Mouse (Mus musculus): ENCODE results near the gene Mfsd13b. TPM values are rescaled to one million over a fixed set of nuclear protein-coding genes. Genes with fewer than 3 reads are reported as not detected.

Gene Mfsd13b
- polyA plus RNA-seq, 1 experiment, result not detected

GRCm38 (mm10) chr7:121059477-121060218 lies 77.3 kb downstream of the Mfsd13b start:
- H3K9me3 ChIP-seq, result no peaks in the 10 kb centered on the region
- no peak for TF ChIP-seq GATA1 (IDR thresholded peaks at IDR 0.05; ENCODE audit: borderline replicate concordance, low read length)
- no peak for TF ChIP-seq FLI1 (IDR thresholded peaks at IDR 0.05; ENCODE audit: low read length)
- peaks cover 35% of the 10 kb centered on the region for H3K4me1 ChIP-seq
- peaks cover 78% of the 10 kb centered on the region for H3K36me3 ChIP-seq (replicated peaks; ENCODE audit: low read length)
- no peaks in the 10 kb centered on the region for H3K27me3 ChIP-seq (replicated peaks)
- no peak overlapping the region for H3K4me3 ChIP-seq (replicated peaks)

- Histone ChIP-seq H3K36me3 (replicated peaks; ENCODE audit: low read length) (peaks cover 66% of the 10 kb centered on the region), H3K27me3 (replicated peaks) (no peaks in the 10 kb centered on the region), H3K4me3 (replicated peaks) (no peak overlapping the region), H3K4me1 (peaks cover 25% of the 10 kb centered on the region), H3K9me3 (no peaks in the 10 kb centered on the region)
- TF ChIP-seq FLI1 (IDR thresholded peaks at IDR 0.05; ENCODE audit: low read length) (no peak), GATA1 (IDR thresholded peaks at IDR 0.05; ENCODE audit: borderline replicate concordance, low read length) (no peak)
These were observed 82.0 kb downstream of the Mfsd13b start for GRCm38 (mm10) chr7:121064309-121064708.

Other genes starting within 250 kb of the Mfsd13b start
- gene Vwa3a, start 243.2 kb upstream of the Mfsd13b start, polyA plus RNA-seq (2012; ENCODE audit: insufficient read depth, low replicate concordance), result not detected in 2 replicates
- not detected in 2 replicates for gene Gm5737, start 170.1 kb upstream of the Mfsd13b start, polyA plus RNA-seq (2012; ENCODE audit: insufficient read depth, low replicate concordance)
- gene Eef2k, start 139.7 kb upstream of the Mfsd13b start, polyA plus RNA-seq (2012; ENCODE audit: insufficient read depth, low replicate concordance), result 5.4 and 42.9 TPM in 2 replicates
- 5.0 and 8.9 TPM in 2 replicates for gene Polr3e, start 64.8 kb upstream of the Mfsd13b start, polyA plus RNA-seq (2012; ENCODE audit: insufficient read depth, low replicate concordance)
- gene Cdr2, start 197 bp upstream of the Mfsd13b start, polyA plus RNA-seq (2012; ENCODE audit: insufficient read depth, low replicate concordance), result 2.9 and 6.4 TPM in 2 replicates
- gene Mettl9, start 51.9 kb downstream of the Mfsd13b start, polyA plus RNA-seq (2012; ENCODE audit: insufficient read depth, low replicate concordance), result 20.0 and 20.6 TPM in 2 replicates
- gene Igsf6, start 92.1 kb downstream of the Mfsd13b start, polyA plus RNA-seq (2012; ENCODE audit: insufficient read depth, low replicate concordance), result 6.0 TPM in 1 of 2 replicates, not detected in the other
- gene Otoa, start 99.1 kb downstream of the Mfsd13b start, polyA plus RNA-seq (2012; ENCODE audit: insufficient read depth, low replicate concordance), result 0.09 TPM in 1 of 2 replicates, not detected in the other